Mouse (Mus musculus) T-helper 2 cell (primary cell): ENCODE results near the gene Mapk11.

Experiments used
- in situ Hi-C: fragments of 300-600 bp; cut with MboI, MseI; formaldehyde crosslinking; loops from one replicate; pipeline ENCODE4 v1.15.1; 2025; ENCODE audit warnings: high pct_unique_total_duplicates

Gene Mapk11

DNA sequence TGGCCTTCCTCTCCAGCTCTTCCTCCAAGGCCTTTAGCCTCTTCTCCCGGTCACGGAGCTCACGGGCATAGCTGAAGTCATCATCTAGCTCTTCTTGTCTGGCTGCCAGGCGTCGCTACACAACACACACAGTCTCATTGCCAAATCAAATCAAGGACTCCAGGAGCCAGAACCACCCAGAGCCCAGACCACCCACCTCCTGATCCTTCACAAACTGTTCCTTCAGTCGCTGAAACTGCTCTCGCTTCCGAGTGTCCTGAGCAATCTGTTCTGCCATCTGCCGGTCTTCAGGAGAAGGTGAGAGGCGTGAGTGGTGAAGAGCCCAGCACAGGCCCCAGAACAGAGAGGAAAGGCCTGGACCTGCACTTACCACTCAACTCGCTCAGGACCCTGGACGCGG, 43.4 kb downstream of the Mapk11 start:
- in situ Hi-C loops, result no loop called here

DNA sequence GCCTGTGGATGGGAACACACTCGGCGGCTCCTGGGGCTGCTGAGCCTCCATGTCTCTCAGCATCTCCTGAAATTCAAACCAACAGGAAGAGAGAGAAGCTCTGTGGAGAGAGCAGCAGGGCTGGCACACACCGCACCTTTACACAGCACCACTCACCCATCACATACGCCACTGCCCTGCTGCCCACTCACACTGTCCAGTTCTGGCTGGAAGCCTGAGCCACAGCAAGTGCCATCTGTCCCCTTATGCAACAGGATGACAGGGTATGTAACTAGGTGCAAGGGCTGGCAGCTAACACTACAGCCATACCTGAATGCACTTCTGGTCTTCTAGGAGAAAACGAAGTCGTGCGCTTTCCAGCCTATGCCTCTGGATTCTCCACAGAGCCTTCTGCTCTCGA, 45.0 kb downstream of the Mapk11 start:
- in situ Hi-C loops, result no loop called here

DNA sequence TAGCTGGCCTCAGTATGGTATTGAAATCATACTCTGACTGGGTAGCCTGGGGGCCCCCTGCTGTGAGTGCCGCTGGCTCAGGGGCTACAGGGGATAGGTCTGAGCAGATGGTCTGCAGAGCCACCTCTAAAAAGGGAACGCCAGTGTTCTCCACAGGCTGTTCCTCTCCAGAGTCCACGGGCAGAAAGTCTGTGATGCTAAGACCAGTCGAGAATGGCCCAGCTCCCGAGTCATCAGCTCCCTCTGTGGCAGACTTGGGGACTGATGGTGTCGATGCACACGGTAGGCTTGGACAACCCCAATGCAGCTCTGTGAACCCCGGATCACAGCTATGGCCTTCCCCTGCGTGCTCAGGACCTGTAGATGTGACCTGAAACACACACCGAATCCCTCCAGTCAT, 45.5 kb downstream of the Mapk11 start:
- in situ Hi-C loops, result no loop called here

DNA sequence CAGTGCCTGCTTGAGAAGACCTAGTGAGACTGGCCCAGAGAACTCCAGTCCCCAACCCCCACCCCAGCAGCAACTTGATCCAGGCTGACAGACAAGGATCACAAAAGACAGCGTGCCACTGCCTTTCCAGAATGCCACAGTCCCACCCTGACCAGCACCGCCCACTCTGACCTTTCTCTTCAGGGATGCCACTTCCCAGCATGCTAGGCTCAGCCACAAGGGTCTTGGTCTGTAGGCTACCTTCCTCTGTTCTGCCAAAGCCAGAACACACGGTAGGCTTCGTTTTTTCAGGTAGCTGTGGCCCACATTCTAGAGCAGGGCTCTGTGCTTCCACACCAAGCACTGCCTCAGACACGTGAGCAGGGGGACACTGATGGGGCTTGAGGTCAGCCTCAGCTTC, 46.8 kb downstream of the Mapk11 start:
- in situ Hi-C loops, result no loop called here

DNA sequence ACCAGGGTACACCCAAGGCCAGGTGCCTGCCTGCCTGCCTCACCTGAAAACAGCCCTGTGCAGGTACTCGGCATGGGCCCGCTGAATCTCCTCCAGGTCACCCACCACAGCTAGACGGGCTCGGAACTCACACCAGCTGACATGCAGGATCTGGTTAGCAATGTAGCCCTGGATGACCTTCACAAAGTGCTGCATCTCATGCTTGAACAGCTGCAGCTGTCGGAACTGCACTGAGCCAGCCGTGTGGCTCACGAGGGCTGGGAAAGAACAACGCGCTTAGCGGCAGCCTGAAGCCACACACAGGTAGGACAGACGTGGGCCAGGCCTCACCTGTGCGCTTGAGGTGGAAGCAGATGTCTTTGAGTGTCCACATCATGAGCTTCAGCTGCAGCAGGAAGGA, 48.6 kb downstream of the Mapk11 start:
- in situ Hi-C loops, result no loop called here

DNA sequence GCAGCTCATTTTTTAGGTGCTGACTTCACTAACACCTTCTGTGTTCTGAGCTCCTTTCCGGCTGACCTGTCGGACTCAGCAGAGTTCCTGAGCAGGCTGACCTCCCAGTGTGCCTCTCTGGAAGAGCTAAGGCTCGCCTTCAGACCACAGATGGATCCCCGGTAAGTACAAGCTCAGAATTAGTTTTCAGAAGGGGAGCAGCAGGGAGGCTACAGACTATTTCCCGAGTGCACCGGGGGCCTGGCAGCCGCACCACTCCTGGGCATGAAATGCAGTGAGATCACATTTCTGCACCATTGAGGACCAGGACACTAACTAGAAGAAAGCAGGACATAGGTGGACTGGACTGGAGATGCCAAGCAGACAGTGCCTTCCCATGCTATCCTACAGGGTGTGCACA, 50.8 kb downstream of the Mapk11 start:
- in situ Hi-C loops, result no loop called here

DNA sequence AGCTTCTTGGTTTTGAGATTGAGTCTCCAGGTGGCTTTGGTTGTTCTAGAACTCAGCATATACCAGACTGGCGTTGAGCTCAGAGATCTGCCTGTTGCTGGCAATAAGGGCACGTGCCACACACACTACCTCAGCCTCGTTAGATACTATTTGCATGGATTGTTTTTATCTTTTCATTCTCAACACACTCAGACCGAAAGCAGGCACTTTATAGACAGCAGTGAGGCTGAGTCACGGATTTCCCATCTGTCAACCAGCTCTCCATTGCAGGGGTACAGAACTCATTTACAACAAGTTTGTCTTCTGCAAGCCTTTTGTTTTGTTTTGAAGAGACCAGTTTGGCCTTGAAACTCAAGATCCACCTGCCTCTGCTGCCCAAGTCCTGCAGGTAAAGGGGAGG, 52.0 kb downstream of the Mapk11 start:
- in situ Hi-C loops, result no loop called here
